Mouse (Mus musculus) intestine, embryonic 16.5 days (tissue): ENCODE data around the gene Smc5. TPM values are rescaled to one million over a fixed set of nuclear protein-coding genes. Genes with fewer than 3 reads are reported as not detected.

Experiments used
- ATAC-seq: fragments of 200-750 bp; cut with Nextera tagmentation; 2 replicates; pipeline ENCODE4 v1.8.0; 2017; ENCODE audit warnings: moderate TSS enrichment, moderate library complexity
- H3K27ac ChIP-seq: fragments of 300-500 bp; sonication (generic); 2 replicates; pipeline ENCODE4 v1.5.1; 2014; ENCODE audit warnings: mild to moderate bottlenecking, low read length
- H3K27me3 ChIP-seq: fragments of 300-500 bp; sonication (generic); replicated peaks from 2 replicates; pipeline ENCODE4 v1.6.1; 2014; ENCODE audit warnings: low read length, control low read depth, mixed read lengths; ENCODE audit not compliant: control insufficient read depth, insufficient read depth
- H3K36me3 ChIP-seq: fragments of 300-500 bp; sonication (generic); 2 replicates; pipeline ENCODE4 v1.6.1; 2014; ENCODE audit warnings: low read length, control low read depth; ENCODE audit not compliant: control insufficient read depth, insufficient read depth
- H3K4me1 ChIP-seq: fragments of 300-500 bp; sonication (generic); 2 replicates; pipeline ENCODE4 v1.6.1; 2014; ENCODE audit warnings: low read length, control low read depth, mixed read lengths; ENCODE audit not compliant: control insufficient read depth, insufficient read depth
- H3K4me2 ChIP-seq: fragments of 300-500 bp; sonication (generic); 2 replicates; pipeline ENCODE4 v1.6.1; 2014; ENCODE audit warnings: low read depth, low read length, control low read depth
- H3K4me3 ChIP-seq: fragments of 300-500 bp; sonication (generic); 2 replicates; pipeline ENCODE4 v1.5.1; 2014; ENCODE audit warnings: mild to moderate bottlenecking, low read length
- H3K9ac ChIP-seq: fragments of 300-500 bp; sonication (generic); 2 replicates; pipeline ENCODE4 v1.6.1; 2014; ENCODE audit warnings: low read depth, low read length
- H3K9me3 ChIP-seq: fragments of 300-500 bp; sonication (generic); 2 replicates; pipeline ENCODE4 v1.6.1; 2016; ENCODE audit warnings: low read length, control low read depth; ENCODE audit not compliant: control insufficient read depth
- WGBS: fragments of 180-500 bp; shearing (Covaris S2); extraction: QIAGEN DNeasy Blood & Tissue Kit; methylation state at CpG from one replicate; pipeline ENCODE4 v1.1.7; 2014; 5-methylcytosine and 5-hydroxymethylcytosine counted together
- polyA plus RNA-seq: library from polyadenylated mRNA; unstranded; fragments of >200 nt; fragmentation: Nextera tagmentation; extraction: Ambion mirVana; gene quantifications from 2 replicates; pipeline ENCODE4 v1.2.1, GENCODE M21; 2015

Gene Smc5
- polyA plus RNA-seq, 1 experiment from 2014 or later, result 17.2 TPM

- Histone ChIP-seq H3K9me3 (0 out of 2 replicates have a peak, but pooled peaks cover 3% of the 10 kb centered on the region), H3K27me3 (no peaks in the 10 kb centered on the region), H3K4me1 (no peaks in the 10 kb centered on the region), H3K4me2 (no peak overlapping the region), H3K36me3 (no peaks in the 10 kb centered on the region), H3K4me3 (no peak overlapping the region), H3K9ac (no peak overlapping the region), H3K27ac (no peak overlapping the region)
- no peak for ATAC-seq
- WGBS, result 54% methylated on average over 2 of the region's 2 CpGs
Observed at GRCm38 (mm10) chr19:23175511-23175910, 98.2 kb downstream of the Smc5 start.

- Histone ChIP-seq H3K4me1 (no peaks in the 10 kb centered on the region), H3K27me3 (no peaks in the 10 kb centered on the region), H3K4me3 (no peak overlapping the region), H3K27ac (no peak overlapping the region), H3K9ac (no peak overlapping the region), H3K9me3 (0 out of 2 replicates have a peak, but pooled peaks cover 3% of the 10 kb centered on the region), H3K36me3 (no peaks in the 10 kb centered on the region), H3K4me2 (no peak overlapping the region)
- WGBS, result 74% methylated on average over 3 of the region's 3 CpGs
- no peak for ATAC-seq
Observed at GRCm38 (mm10) chr19:23175090-23175489, 98.6 kb downstream of the Smc5 start.

GRCm38 (mm10) chr19:23171136-23171535 is 102.6 kb downstream of the Smc5 start:
- WGBS, result 92% methylated on average over 2 of the region's 2 CpGs
- ATAC-seq, result no peak
- Histone ChIP-seq H3K4me2 (no peak overlapping the region), H3K4me1 (no peaks in the 10 kb centered on the region), H3K27ac (no peak overlapping the region), H3K9me3 (0 out of 2 replicates have a peak, but pooled peaks cover 3% of the 10 kb centered on the region), H3K4me3 (no peak overlapping the region), H3K36me3 (no peaks in the 10 kb centered on the region), H3K27me3 (no peaks in the 10 kb centered on the region), H3K9ac (no peak overlapping the region)

DNA sequence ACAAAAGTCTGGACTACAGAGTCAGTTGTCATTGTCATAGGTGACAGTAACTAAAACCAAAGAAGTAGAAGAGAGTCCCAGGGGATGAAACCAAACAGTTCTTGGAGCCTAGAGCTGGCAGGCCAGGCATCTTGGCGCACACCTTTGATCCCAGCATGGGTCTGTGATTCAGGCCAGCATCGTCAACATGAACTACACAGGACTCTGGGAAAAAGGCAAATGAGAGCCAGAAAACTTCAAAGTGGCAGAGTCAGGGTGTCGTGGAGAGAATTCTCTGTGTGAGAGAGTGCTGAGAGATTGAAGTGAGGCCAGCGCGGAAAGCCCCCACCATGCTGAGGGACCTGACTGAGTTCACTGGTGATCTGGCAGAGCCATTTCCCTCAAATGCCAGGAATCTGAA is 103.2 kb downstream of the Smc5 start:
- H3K27me3 ChIP-seq, result no peaks in the 10 kb centered on the region
- H3K4me2 ChIP-seq, result no peak overlapping the region
- no peak overlapping the region for H3K4me3 ChIP-seq
- no peak overlapping the region for H3K9ac ChIP-seq
- no peaks in the 10 kb centered on the region for H3K4me1 ChIP-seq
- WGBS, result 85% methylated on average over 5 of the region's 5 CpGs
- no peak for ATAC-seq
- H3K9me3 ChIP-seq, result 0 out of 2 replicates have a peak, but pooled peaks cover 3% of the 10 kb centered on the region
- no peaks in the 10 kb centered on the region for H3K36me3 ChIP-seq
- H3K27ac ChIP-seq, result no peak overlapping the region

GRCm38 (mm10) chr19:23169659-23170050 is 104.0 kb downstream of the Smc5 start:
- H3K36me3 ChIP-seq, result no peaks in the 10 kb centered on the region

DNA sequence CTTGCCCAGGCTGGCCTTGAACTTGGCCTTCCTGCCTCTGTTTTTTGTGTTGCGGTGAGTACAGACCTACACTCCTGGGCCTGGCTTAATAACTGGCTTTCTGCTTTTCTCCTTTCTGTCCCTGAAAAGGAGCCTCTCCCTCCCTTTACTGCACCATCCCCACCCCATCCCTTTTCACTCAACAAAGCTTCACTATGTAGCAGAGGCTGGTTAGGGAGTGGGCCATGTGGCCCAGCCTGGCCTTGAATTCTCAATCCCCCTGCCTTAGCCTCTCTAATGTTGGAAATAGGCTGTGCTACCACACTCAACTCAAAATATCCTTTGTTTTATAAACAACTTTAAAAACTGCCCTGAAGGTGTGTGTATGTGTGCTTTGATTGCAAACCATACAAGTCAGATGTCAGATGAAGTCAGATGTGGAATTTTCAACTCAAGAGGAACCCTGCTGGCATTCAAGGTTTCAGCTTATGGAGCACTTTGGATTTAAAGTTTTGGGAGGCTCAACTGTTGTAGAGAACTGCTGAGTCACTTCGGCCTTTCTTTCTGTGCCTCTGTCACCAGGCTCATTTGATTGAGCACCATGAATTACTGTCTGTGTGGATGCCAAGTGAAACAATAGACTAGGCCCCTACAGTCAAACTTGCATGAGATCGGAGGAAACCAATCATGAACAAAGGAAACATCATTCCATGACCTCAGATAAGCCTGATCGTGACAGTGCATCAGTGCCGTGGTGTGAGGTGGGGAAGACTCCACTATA is 104.6 kb downstream of the Smc5 start:
- no peak for ATAC-seq
- H3K4me3 ChIP-seq, result no peak overlapping the region
- H3K27ac ChIP-seq, result no peak overlapping the region
- no peaks in the 10 kb centered on the region for H3K36me3 ChIP-seq
- no peaks in the 10 kb centered on the region for H3K27me3 ChIP-seq
- 0 out of 2 replicates have a peak, but pooled peaks cover 3% of the 10 kb centered on the region for H3K9me3 ChIP-seq
- WGBS, result 89% methylated on average over 5 of the region's 5 CpGs
- no peak overlapping the region for H3K4me2 ChIP-seq
- no peaks in the 10 kb centered on the region for H3K4me1 ChIP-seq
- no peak overlapping the region for H3K9ac ChIP-seq

More at GRCm38 (mm10) chr19:23169659-23170050, 104.0 kb downstream of the Smc5 start:
- H3K4me2 ChIP-seq, result no peak overlapping the region
- H3K9me3 ChIP-seq, result 0 out of 2 replicates have a peak, but pooled peaks cover 3% of the 10 kb centered on the region
- WGBS, result 86% methylated on average over 2 of the region's 2 CpGs
- no peak overlapping the region for H3K9ac ChIP-seq
- no peak for ATAC-seq
- no peak overlapping the region for H3K27ac ChIP-seq
- no peaks in the 10 kb centered on the region for H3K4me1 ChIP-seq
- no peak overlapping the region for H3K4me3 ChIP-seq
- no peaks in the 10 kb centered on the region for H3K27me3 ChIP-seq

GRCm38 (mm10) chr19:23166550-23167284 is 107.0 kb downstream of the Smc5 start:
- ATAC-seq, result no peak

GRCm38 (mm10) chr19:23164651-23165240 is 109.0 kb downstream of the Smc5 start:
- H3K9me3 ChIP-seq, result no peaks in the 10 kb centered on the region
- 90% methylated on average over 16 of the region's 16 CpGs for WGBS
- H3K4me2 ChIP-seq, result no peak overlapping the region
- H3K27ac ChIP-seq, result no peak overlapping the region
- no peak overlapping the region for H3K9ac ChIP-seq
- no peak overlapping the region for H3K4me3 ChIP-seq
- no peaks in the 10 kb centered on the region for H3K4me1 ChIP-seq
- H3K27me3 ChIP-seq, result no peaks in the 10 kb centered on the region
- no peak for ATAC-seq
- no peaks in the 10 kb centered on the region for H3K36me3 ChIP-seq

More at GRCm38 (mm10) chr19:23166550-23167284, 107.0 kb downstream of the Smc5 start:
- Histone ChIP-seq H3K4me1 (no peaks in the 10 kb centered on the region), H3K4me3 (no peak overlapping the region), H3K4me2 (no peak overlapping the region), H3K9ac (no peak overlapping the region), H3K27me3 (no peaks in the 10 kb centered on the region), H3K9me3 (no peaks in the 10 kb centered on the region), H3K27ac (no peak overlapping the region), H3K36me3 (no peaks in the 10 kb centered on the region)
- 78% methylated on average over 11 of the region's 11 CpGs for WGBS

GRCm38 (mm10) chr19:23163361-23163760 is 110.3 kb downstream of the Smc5 start:
- no peaks in the 10 kb centered on the region for H3K9me3 ChIP-seq
- no peaks in the 10 kb centered on the region for H3K27me3 ChIP-seq
- H3K36me3 ChIP-seq, result no peaks in the 10 kb centered on the region
- no peak for ATAC-seq
- no peak overlapping the region for H3K4me2 ChIP-seq
- H3K9ac ChIP-seq, result no peak overlapping the region
- no peak overlapping the region for H3K27ac ChIP-seq
- no peaks in the 10 kb centered on the region for H3K4me1 ChIP-seq
- WGBS, result 61% methylated on average over 3 of the region's 3 CpGs
- no peak overlapping the region for H3K4me3 ChIP-seq
